Mouse (Mus musculus) adrenal gland, adult (tissue): ENCODE measurements around the gene A830018L16Rik.
"Not testable (repeated sequence)": the region's sequence is repeated elsewhere in the genome, so short reads cannot be mapped to it uniquely, and the experiment has no call there.

Source experiments
- DNase-seq, 2 experiments: peaks; one replicate each; pipeline ENCODE4 v3.0.0; 2022 to 2023; ENCODE audit warnings: low spot score in 1 of 2; ENCODE audit not compliant: inconsistent age in 2 of 2

The A830018L16Rik gene

DNA sequence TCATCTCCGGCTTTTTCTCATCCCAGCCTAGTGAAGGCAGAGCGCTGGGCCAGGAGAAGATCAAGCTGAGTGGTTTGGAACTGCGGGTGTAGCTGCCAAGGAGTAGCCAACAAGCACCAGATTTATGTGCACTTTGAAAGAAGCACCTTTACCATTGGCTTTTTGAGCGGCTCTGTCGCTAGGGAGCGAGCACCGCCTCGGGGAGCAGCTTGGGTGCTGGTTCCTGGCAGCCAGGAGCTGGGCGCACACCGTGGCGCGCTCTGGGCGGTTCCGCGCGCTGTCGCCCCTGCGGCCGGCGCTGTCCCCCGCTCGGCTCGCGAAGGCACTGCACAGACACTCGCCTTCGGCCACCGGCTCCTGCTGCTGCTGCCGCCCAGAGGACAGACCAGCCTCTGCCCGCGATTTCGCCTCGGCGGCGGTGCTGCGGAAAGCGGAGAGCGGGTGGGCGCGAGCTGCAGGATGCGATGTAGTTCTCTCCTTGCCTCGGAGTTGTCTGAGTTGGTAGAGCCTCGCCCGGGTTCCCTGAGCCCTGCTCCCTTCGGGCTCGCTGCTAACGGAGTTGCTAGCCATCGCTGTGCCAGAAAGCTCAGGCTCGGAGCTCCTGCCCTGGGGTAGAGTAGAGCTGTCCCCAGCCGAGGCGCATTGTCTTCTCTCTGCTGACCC lies at the start of gene A830018L16Rik:
A830018L16Rik (plus strand) TSS at position 212 of the 663 bp plus-strand sequence.
- DNase-seq: peak; percentile 19 to 65

DNA sequence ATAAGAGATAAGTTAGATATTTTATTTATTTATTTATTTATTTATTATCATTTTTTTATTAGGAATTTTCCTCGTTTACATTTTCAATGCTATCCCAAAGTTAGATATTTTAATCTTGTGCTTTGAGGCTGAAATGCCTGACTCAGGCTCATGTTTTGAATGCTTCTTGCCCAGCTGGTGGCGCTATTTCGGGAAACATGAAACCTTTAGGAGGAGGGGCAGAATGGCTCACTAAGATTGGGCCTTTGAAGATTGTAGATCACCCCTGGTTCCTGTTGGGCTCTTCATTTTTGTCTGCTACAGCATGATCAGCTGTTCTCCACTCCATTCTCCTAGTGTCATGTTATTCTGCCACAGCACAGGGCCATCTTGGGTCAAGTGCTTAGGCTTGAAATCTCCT lies 28.1 kb upstream of the A830018L16Rik start:
- DNase-seq: no peak

DNA sequence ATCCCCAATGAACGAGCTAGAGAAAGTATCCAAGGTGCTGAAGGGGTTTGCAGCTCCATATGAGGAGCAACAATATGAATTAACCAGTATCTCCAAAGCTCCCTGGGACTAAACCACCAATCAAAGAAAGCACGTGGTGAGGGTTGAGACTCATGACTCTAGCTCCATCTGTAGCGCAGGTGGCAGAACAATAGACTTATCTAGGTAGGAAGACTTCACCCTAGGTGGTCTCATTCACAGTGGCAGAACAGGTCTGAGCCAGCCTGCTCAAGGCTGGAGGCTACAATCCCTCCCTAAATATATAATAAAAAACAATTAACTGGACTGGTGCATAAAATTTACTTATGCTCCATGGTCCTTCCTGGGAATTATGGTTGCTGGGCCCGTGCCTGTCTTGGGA lies 18.5 kb upstream of the A830018L16Rik start:
- no peak for DNase-seq

DNA sequence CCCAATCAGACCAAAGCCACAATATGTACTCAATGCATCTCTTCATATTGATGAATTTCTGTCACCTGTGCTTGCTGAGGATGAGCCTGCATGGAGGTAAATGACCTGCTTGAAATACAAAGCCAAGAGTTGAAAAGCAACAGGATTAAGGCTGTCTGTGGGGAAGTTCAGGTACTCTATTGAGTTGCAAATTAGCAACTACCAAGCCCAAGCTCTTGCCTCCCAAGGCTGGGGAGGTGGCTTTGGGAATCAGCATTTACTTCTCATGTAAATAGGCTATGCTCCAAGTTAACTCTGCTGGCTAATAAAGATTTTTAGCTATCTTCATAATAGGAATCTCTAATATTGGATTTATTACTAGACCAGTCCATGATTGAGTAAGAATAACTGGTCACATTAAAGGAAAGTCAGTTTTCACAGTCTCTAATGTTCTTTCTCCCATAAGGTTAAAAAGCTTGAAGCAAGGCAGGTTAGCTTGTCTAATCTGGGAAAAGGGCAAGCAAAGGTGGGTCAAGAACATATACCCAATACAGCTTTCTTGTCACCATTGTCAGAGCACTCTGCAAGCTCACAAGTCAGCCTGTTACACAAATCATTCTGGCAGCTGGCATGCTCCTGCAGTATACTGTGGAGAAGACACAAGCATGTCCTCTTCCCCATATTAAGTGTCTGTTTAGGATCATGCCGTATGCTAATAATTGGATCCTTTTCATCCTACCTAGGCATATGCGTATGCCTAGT lies 17.7 kb upstream of the A830018L16Rik start:
- no peak for DNase-seq

DNA sequence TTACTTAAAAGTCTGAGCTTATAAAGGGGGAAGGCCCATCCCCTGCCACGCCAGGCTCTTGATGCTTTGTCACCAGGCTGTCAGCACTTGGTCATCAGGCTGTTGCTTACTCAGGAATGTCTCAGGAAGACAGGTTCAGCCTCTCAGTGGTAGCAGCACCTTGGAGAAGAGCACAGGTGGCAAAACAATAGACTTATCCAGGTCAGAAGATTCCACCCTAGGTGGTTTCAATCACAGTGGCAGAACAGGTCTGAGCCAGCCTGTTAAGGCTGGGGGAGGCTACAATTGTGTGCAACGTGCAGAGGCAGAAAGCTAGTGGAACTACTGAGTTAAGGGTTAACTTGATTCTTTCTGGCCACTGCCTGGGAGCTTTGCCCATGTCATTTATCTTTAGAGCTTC lies 12.7 kb upstream of the A830018L16Rik start:
- no peak for DNase-seq

DNA sequence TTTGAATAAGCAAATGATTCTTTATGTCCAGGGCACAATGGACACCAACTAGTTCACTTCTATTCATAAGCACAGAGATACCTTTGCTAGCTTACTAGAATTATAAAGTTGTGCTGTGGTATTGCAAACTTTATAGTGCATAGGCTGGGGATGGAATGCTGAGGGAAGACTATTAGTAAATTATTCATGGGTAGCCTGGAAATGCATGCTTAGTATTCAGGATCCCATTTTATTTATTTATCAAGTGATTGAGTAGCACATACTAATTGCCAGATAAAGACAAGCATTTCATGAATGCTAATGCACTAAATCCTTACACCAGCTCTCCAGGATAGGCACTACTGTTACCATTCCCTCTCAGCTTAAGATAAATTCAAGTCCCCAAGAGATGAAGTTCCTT lies 8.4 kb upstream of the A830018L16Rik start:
- DNase-seq: no peak

DNA sequence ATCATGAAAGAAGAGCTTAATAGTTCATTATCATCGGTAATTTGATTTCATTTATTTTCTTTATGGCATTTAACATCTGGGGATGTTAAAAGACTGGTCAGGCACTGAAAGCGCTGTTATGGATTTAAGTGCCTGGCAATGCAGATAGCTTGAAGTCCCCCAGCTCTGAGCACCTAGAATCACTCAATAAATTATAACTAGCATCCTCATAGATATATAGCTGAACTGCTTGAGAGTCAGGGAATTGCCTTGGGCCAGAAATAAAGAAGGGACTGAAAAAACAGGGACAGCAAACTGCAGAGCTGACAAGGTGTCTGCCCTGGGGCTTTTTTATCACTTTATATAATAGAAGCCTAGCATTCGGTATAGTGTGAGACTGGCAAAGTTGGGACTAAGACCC lies 7.9 kb upstream of the A830018L16Rik start:
- no peak for DNase-seq

DNA sequence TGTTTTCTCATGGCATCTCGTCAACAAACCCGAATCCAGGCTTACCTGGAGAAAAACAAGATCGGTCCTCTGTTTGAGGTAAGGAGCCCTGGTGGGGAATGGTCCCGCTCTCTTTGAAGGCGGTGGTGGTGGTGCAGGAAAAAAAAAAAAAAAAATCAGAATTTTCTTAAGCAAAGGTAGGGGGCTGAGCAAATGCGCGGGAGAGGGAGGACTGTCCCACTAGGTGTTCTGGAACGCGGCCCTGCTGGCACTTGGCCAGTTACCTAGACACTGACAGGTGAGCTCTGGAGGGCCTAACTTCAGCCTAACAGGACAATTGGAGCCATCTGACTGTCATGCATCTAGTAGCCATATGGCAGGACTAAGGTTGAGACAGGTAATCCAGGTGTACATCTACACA lies 655 bp downstream of the A830018L16Rik start:
- DNase-seq: no peak

DNA sequence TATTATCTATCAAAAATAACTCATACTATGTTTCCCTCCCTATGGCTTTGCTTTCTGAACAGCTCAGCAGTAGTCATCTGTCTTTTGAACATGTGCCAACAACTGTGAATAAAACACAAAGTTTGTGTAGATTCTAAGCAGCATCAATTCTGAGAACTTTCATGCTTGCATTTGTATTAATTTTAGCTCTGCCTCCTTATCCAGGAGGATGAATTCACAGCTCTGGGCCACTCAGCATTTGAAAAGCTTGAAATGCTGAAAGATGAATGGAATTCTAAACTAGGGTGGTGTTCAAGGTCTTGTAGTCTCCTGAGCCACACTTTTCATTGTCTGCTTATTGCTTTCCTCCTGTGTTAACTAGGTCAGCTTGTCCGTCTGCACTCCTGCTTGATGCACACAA lies 13.4 kb downstream of the A830018L16Rik start:
- DNase-seq: no peak

DNA sequence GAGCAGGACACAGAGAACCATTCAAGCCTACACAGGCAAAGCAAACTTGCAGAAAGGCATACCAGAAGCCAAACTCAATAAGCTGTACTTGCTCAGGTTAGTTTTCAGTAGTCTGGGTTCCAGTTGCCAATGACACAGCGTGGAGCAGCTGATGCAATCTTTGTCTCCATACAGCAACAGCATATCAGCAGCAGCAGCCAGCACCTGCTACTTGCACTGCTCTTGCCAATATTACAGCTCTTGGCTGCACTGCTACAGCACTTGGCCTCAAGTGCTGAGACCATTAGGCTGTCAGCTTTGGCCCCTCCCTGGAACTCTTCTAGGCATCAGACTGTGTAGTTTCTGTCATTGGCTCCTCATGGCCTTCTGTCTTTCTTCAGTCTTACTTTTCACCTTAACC lies 44.4 kb downstream of the A830018L16Rik start:
- DNase-seq: peak in 1 of 2 experiments; percentile 28

DNA sequence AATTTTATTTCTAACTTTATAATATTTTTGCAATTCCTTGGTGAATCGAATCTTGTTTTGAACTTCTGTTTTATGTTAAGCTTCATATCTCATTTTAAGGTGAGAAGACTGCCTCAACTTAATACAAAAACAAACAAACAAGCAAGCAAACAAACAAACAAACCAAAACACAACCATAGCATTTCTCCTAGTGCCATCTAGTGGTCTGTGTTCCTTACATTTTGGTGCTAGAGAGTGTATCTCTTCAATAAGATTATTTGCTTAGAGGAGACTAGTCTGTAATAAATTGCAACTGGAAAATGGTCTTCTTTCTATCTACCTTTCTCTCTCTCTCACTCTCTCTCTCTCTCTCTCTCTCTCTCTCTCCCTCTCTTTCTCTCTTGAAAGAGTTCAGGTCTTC lies 52.4 kb downstream of the A830018L16Rik start:
- DNase-seq: no peak

DNA sequence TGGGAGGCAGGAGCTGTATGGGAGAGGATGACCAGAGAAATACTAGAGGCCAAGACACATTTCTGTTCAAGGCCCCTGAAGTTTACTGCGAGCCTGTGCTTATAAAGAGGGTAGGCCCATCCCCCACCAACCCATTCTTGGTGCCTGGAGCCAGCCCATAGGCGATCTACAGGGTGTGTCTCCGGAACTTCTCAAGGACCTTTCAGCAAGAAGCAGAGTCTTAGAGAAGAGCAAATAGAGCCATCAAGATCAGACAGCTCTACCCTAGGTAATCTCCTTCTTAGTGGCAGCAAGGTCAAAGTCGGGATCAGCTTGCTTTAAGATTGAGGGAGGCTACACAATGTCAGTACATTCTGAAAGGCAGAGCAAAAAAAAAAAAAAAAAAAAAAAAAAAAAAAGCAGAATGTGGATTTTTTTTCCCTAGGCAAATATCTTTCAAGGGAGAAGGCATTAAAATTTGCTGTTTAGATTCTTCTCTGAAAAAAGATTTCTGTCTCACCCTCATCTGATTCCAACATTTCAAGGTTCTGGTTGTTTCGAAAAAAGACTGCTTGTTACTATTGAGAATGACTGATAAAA lies 53.2 kb downstream of the A830018L16Rik start:
- DNase-seq: no peak

DNA sequence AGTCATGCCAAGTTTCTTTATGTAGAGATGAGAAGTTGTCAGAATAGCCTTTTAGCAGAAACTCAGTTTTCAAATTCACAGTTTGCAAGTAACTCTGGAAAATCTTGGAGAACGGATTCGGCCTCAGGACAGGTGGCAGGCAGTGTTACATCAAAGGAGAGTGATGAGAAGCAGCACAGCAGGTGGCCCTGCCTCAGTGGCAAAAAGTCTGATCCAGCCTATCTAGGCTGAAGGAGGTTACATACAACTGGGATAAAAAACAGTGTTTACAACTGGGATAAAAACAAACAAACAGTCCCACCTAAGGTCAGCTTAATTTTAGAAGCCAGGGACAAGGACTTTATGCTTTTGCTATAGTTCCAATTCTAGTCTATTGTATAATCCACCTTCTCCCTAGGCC lies 79.0 kb downstream of the A830018L16Rik start:
- no peak for DNase-seq

DNA sequence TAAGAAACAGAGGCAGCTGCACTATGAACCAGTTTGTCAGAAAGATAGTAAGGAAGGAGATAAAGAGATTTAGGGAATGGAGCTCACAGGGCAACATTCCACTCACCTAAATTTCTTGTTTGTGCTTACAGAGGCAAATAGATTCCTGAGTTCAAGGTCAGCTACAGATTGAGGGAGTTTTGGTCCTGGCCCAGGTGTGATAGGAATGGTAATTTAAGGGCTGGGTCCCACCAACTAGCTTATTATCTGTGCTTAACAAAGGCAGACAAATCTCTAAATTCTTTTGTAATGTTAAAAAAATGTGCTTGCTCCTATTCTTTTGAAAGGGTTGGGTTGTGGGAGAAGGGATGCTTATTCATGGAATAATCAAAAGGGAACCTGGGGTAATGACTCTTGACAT lies 87.7 kb downstream of the A830018L16Rik start:
- DNase-seq: no peak

DNA sequence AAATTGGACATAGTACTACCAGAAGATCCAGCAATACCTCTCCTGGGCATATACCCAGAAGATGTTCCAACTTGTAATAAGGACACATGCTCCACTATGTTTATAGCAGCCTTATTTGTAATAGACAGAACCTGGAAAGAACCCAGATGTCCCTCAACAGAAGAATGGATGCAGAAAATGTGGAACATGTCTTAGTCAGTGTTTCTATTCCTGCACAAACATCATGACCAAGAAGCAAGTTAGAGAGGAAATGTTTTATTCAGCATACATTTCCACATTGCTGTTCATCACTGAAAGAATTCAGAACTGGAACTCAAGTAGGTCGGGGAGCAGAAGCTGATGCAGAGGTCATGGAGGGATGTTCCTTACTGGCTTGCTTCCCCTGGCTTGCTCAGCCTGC lies 135.9 kb downstream of the A830018L16Rik start:
- not testable (repeated sequence) for DNase-seq

DNA sequence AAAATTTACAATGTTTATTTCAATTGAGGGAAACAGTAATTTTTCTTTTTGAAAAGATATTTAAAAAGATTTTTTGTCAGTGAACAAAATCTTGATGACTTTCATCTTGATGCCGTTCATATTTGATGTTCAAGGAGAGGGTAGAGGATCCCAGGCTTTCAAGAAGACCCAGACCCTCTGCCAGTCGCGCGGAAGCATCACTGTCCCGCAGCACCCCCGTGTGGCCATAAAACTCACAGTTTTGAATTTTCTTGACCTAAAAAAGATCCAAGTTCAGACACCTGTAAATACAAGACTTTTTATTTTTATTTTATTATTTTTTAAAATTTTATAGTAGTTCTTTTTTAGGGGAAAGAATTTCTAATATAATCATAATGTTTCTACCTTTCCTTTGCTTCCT lies 151.4 kb downstream of the A830018L16Rik start:
- DNase-seq: peak in 1 of 2 experiments; percentile 28

DNA sequence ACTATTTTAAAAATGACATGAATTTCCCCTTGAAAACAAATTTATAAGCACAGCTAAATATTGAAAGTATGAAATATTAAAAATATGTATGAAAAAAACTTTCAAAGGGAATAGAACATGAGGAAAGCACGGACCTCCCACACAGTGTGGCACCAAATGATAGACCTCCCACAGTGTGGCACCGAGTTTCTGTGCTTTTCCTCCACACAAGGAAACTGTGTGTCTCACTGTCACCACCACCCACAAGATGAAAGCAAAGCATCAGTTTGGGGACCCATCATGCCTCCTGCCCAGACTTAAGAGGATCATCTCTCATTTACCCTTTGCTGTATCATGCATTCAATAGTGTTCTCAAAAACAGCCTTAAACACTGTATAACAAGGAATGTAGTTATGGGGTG lies 152.8 kb downstream of the A830018L16Rik start:
- no peak for DNase-seq

DNA sequence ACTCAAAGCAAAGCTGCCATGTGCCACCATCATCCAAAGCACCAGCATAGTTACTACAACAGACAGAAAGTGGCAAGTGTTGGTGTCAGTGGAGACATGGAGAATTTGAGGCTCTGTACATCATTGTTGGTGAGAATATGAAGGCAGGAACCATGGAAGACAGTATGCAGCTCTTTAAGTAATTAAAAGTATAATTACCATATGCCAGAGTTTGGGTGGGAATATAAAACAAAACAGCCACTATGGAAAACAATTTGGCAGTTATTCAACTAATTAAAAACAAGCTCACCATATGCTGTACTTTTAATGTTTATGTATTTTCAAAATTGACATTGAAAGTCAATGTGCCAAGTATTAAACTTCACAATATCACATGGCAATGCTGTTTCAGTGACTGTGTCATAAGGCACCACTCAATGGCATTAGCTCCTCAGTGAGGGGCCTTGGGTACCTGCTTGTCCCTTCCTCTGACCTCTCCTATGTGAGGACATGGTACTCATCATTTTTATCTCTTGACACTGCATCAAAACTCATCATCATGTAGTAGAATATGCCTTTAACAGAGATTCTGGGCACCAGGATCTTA lies 153.5 kb downstream of the A830018L16Rik start:
- DNase-seq: no peak

DNA sequence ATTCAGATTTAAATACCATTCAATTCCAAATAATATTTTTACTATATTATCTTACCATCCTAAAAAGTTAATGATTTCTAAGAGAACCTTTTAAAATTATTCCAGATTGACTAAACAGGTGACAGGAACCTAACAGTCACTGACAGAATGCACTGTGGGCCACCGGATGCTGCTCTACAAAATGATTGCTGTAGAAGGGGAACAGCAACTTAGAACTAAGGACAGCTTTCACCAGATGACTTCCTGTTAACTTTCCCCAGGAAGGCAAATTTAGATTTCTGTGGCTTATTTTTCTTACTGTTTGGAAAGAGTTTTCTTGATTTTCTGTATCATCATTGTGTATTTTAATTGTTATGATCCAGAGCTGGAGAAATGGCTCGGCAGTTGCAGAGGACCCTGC lies 156.4 kb downstream of the A830018L16Rik start:
- no peak for DNase-seq

DNA sequence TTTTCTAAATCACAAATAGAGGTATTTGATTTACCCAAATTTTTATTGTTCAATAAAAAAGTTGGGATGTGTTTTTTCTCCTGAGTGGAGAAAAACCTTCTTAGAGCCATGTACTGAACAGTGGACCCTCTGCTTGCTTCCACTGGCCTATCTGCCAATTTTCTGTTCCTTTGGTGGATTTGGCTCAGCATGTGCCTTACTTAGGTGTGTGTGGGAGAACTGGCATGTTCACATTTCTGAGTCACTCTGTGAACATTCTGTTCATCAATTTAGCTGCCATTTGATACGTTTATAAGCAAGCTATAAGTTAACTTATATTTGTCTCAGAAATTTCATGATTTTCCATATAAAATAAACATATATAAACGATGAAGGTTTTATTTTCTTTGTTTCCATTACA lies 159.6 kb downstream of the A830018L16Rik start:
- no peak for DNase-seq

DNA sequence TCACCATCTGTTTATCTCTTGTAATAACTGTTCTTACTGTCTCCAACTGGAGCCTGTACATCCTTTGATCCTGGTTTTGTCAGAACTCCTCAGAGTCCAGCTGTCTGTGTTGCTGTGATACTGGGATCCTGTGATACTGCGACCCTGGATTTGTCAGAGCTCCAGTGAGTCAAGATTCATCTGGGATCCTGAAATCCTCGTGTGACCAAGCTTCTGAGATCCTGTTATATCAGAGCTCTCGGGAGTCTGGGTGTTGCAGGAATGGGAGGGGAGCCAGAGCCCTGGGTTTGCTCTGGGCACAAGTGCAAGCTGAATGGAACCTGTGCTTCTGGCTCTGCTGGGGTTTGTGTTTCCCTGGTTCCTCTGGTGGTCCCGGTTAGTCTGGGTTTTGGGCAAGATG lies 166.1 kb downstream of the A830018L16Rik start:
- DNase-seq: no peak

DNA sequence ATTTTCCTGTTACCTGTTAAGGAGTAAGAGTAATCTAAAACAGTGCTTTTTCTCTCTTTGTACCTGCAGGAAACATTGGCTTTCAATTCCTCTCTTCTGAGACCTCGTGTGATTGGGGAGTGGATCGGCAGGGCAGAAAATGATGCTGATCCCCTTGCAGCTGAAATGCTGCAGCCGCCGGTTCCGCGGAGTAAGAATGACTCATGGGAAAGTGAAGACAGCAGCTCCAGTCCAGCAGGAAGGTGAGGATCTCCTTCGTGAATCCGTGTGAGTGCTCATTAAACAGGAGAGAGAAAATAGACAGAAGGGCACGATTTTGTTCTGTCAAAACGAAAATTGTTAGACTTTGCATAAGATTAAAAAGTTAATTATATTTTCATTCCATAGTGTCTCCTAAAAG lies 174.4 kb downstream of the A830018L16Rik start:
- DNase-seq: no peak
